31 mouse cellular contexts compared by ENCODE assay signal in genomic region chr13:51482786-51483185, GRCm38 (mm10).
DNase-seq lines count a peak whose midpoint lies in the region; TF ChIP-seq lines count a peak whose summit lies in the region.
"Had no signal": no experiment of that assay in that cellular context is flagged by ENCODE, and none has a peak within 500 bp of the region (broad histone marks: within the 10 kb centered on the region; RNA-seq: fewer than 3 reads in every experiment).

No protein-coding gene starts in this region.

- H3K4me3 ChIP-seq in kidney, adult 2 months (ENCODE audit: insufficient read depth, low read depth, low read length), result no peak overlapping the region
- H3K4me3 ChIP-seq: embryonic facial prominence, embryonic 10.5 days; embryonic facial prominence, embryonic 13.5 days; erythroblast, embryonic 14.5 days; forebrain, embryonic 13.5 days; gastrocnemius, adult 2 months; heart, embryonic 12.5 days; heart, embryonic 15.5 days had no signal

- no peaks in the 10 kb centered on the region for H3K27me3 ChIP-seq in kidney, adult 2 months (replicated peaks; ENCODE audit: control insufficient read depth, insufficient read depth, low read length)
- H3K27me3 ChIP-seq: CH12.LX; embryonic facial prominence, embryonic 13.5 days; forebrain, embryonic 13.5 days; heart, embryonic 12.5 days had no signal

- intact Hi-C loops in heart, postnatal 10 days (cut with DNase I), result no loop called here

- no peak overlapping the region for H3K27ac ChIP-seq in kidney, adult 2 months (ENCODE audit: insufficient read depth, low read depth, low read length)
- H3K27ac ChIP-seq: embryonic facial prominence, embryonic 10.5 days; embryonic facial prominence, embryonic 13.5 days; forebrain, embryonic 13.5 days; gastrocnemius, adult 2 months; heart, embryonic 15.5 days; hindbrain, embryonic 14.5 days; hindbrain, postnatal 0 days had no signal

- H3K36me3 ChIP-seq in kidney, adult 2 months (ENCODE audit: control insufficient read depth, insufficient read depth, low read length), result no peaks in the 10 kb centered on the region
- H3K36me3 ChIP-seq: embryonic facial prominence, embryonic 10.5 days; embryonic facial prominence, embryonic 13.5 days; G1E; heart, embryonic 12.5 days; heart, embryonic 15.5 days had no signal

- H3K4me1 ChIP-seq in kidney, adult 2 months (ENCODE audit: control insufficient read depth, insufficient read depth, low read length), result no peaks in the 10 kb centered on the region
- H3K4me1 ChIP-seq: embryonic facial prominence, embryonic 10.5 days; embryonic facial prominence, embryonic 13.5 days; forebrain, embryonic 13.5 days; heart, embryonic 12.5 days; heart, embryonic 15.5 days had no signal

- TF ChIP-seq POLR2A in kidney, adult 2 months (IDR thresholded peaks at IDR 0.05; ENCODE audit: low read depth, low read length), result no peak

- 52% methylated on average over 11 of the region's 11 CpGs for WGBS in kidney, adult 2 months

- no peak for TF ChIP-seq CTCF in kidney, adult 2 months (conservative IDR thresholded peaks at IDR 0.05; ENCODE audit: insufficient read depth, insufficient read length, low read depth, low read length)

- DNase-seq in heart, adult 11 months, result peak; percentile 69
- DNase-seq in heart, postnatal 10 days, result no peak
- DNase-seq in kidney, adult 2 months, result peak; percentile 59
- DNase-seq in kidney, postnatal 10 days, result no peak
- peak; percentile 24 to 25 for DNase-seq in kidney, postnatal 36 days
- no peak for DNase-seq in kidney, postnatal 4 days
- DNase-seq in adrenal gland, postnatal 4 days (ENCODE audit: low spot score in 2 of 2), result no peak
- DNase-seq: adrenal gland, postnatal 10 days; adrenal gland, postnatal 36 days; B cell, adult 2 months; cerebellum, adult 11-12 months; cerebellum, adult 8-10 months; cerebellum, postnatal 10 days; cerebellum, postnatal 36 days; embryo, embryonic 11 days; forebrain, postnatal 0 days; gastrocnemius, adult 2 months; gastrocnemius, postnatal 14 days; heart, adult 18-20 months; heart, postnatal 14 days; heart, postnatal 4 days had no signal

Comparison
In these comparisons a context has a peak if more than half of its experiments do, and no peak if none do; other contexts are left out.
1. DNase-seq: peak in heart, adult 11 months (single experiment), kidney, adult 2 months (single experiment) and kidney, postnatal 36 days (2 of 2); none in heart, postnatal 10 days (0 of 2), kidney, postnatal 10 days (single experiment), kidney, postnatal 4 days (0 of 2) and adrenal gland, postnatal 4 days (0 of 2).